Mouse (Mus musculus) spleen, adult 2 months (tissue): ENCODE results near the gene Pter.

Experiments
- CTCF ChIP-seq: fragments of 200-500 bp; IDR thresholded peaks from 2 replicates; pipeline ENCODE4 v1.5.1; 2011; ENCODE audit warnings: mild to moderate bottlenecking, inconsistent platforms; ENCODE audit not compliant: insufficient read depth, insufficient read length, insufficient replicate concordance; ENCODE audit errors: extremely low read depth
- POLR2A ChIP-seq: fragments of 200-500 bp; IDR thresholded peaks from 2 replicates; pipeline ENCODE4 v1.6.1; 2011; ENCODE audit warnings: low read depth, low read length, inconsistent platforms

DNA sequence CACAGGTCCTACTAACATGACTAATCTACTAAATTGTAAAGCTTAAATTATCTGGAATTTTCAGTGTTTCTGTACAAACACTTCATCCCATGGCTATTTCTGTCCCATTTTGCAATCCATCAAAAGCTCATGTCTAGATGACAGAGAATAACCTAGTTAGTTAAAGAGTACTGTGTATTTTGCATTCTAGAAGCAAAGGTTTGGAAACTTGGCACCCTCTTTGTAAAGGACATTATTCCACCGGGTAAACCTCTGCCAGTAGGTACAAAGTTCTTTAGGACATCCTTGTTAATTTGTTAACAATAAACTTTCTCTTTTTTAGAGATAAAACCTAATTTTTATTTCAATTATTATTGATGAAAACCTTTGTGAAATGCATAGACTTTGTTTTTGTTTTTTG lies 18.1 kb upstream of the Pter start:
- TF ChIP-seq POLR2A (no peak), CTCF (no peak)
